Mouse (Mus musculus): ENCODE measurements around the gene Sorbs1. TPM values are rescaled to one million over a fixed set of nuclear protein-coding genes. Genes with fewer than 3 reads are reported as not detected.

Sorbs1 gene
- total and polyA plus RNA-seq, 3 experiments = 2.1 to 6.2 (median 3.6) TPM

- Histone ChIP-seq H3K27me3 (replicated peaks) (no peaks in the 10 kb centered on the region), H3K4me3 (replicated peaks in 1 of 3; ENCODE audit: low read depth in 2 of 3, low read length in 2 of 3, poor library complexity in 1 of 3) (no peak overlapping the region), H3K27ac (ENCODE audit: insufficient read depth, low read depth) (no peak overlapping the region), H3K79me2 (replicated peaks; ENCODE audit: control insufficient read depth, extremely low read depth, insufficient read depth, poor library complexity, severe bottlenecking) (no peaks in the 10 kb centered on the region), H3K9ac (ENCODE audit: insufficient read depth, low read depth) (no peak overlapping the region), H3K4me1 (ENCODE audit: control insufficient read depth in 1 of 2, insufficient read depth in 2 of 2) (peaks cover 13 to 26% of the 10 kb centered on the region in 2 experiments), H3K4me2 (ENCODE audit: insufficient read depth, low read depth, poor library complexity, severe bottlenecking) (no peak overlapping the region), H3K36me3 (replicated peaks in 1 of 2; ENCODE audit: control insufficient read depth in 1 of 2, insufficient read depth in 1 of 2, low read length in 1 of 2) (peaks cover 0 to 7% of the 10 kb centered on the region in 2 experiments), H3K9me3 (replicated peaks; ENCODE audit: low read length) (no peaks in the 10 kb centered on the region)
- no peak for TF ChIP-seq TCF12 (IDR thresholded peaks at IDR 0.05; ENCODE audit: low read depth, low read length)
- no peak for TF ChIP-seq MAFK (IDR thresholded peaks at IDR 0.05; ENCODE audit: insufficient replicate concordance, low read length)
- no peak for TF ChIP-seq E2F4 (IDR thresholded peaks at IDR 0.05; ENCODE audit: insufficient replicate concordance, low read depth, low read length)
- no peak for TF ChIP-seq POLR2AphosphoS2 (IDR thresholded peaks at IDR 0.05; ENCODE audit: low read depth, low read length)
- no peak for DNase-seq (ENCODE audit: extremely low read depth)
- in situ Hi-C loops (cut with MboI; ENCODE audit: low pct_ligation_motif_present, low pct_unique_long_range_greater_than_20kb, low sequenced_read_pairs) = no loop called here
- dilution Hi-C loops (cut with MboI; ENCODE audit: extremely low pct_ligation_motif_present, extremely low pct_unique_long_range_greater_than_20kb, low sequenced_read_pairs) = no loop called here
Measured at GRCm38 (mm10) chr19:40498162-40498725, 15.3 kb downstream of the Sorbs1 start.

DNA sequence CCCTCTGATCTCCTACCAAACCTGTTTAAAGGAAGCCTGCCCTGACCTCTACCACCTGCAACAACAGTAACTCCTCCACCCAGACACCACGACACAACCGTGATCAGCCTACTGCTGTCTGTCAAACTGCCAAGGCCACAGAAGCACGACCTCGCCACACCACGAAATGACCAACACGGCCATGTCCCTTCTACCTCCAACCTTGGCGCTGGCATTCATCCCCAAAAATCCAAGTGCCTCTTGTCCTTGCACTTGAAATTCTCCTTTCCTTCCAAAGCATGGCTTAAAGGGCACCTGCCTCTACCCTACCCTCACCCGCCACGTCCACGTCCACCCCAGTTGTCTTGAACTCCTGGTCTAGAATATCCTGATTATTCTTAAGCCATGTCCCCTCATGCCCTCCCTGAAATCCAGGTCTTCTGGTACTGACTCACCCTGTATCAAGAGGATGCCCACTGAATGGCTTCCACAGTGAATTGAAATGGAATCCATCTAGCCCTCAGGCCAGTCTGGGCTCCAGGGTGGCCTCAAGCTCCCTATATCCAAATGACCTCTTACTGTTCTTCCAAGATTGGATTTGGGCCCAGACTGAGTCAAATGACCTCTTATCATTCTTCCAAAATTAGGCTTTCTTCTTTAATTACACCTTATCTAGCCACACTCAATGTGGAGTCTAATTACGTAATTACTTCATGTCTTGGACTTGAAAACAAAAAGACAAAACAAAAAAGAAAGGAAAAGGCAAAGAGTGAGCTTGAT is 16.9 kb downstream of the Sorbs1 start:
- Histone ChIP-seq H3K27me3 (replicated peaks) (no peaks in the 10 kb centered on the region), H3K4me2 (ENCODE audit: insufficient read depth, low read depth, poor library complexity, severe bottlenecking) (no peak overlapping the region), H3K9me3 (replicated peaks; ENCODE audit: low read length) (no peaks in the 10 kb centered on the region), H3K4me3 (replicated peaks in 1 of 3; ENCODE audit: low read depth in 2 of 3, low read length in 2 of 3, poor library complexity in 1 of 3) (peak overlapping the region in 1 of 3 experiments; percentile 27), H3K79me2 (replicated peaks; ENCODE audit: control insufficient read depth, extremely low read depth, insufficient read depth, poor library complexity, severe bottlenecking) (no peaks in the 10 kb centered on the region), H3K27ac (ENCODE audit: insufficient read depth, low read depth) (no peak overlapping the region), H3K9ac (ENCODE audit: insufficient read depth, low read depth) (no peak overlapping the region), H3K4me1 (ENCODE audit: control insufficient read depth in 1 of 2, insufficient read depth in 2 of 2) (peaks cover 13 to 26% of the 10 kb centered on the region in 2 experiments), H3K36me3 (replicated peaks in 1 of 2; ENCODE audit: control insufficient read depth in 1 of 2, insufficient read depth in 1 of 2, low read length in 1 of 2) (peaks cover 0 to 7% of the 10 kb centered on the region in 2 experiments)
- no peak for TF ChIP-seq CHD2 (IDR thresholded peaks at IDR 0.05; ENCODE audit: low read length)
- no peak for TF ChIP-seq E2F4 (IDR thresholded peaks at IDR 0.05; ENCODE audit: insufficient replicate concordance, low read depth, low read length)
- no peak for TF ChIP-seq POLR2AphosphoS2 (IDR thresholded peaks at IDR 0.05; ENCODE audit: low read depth, low read length)
- no peak for TF ChIP-seq MAX (IDR thresholded peaks at IDR 0.05; ENCODE audit: low read length)
- TF ChIP-seq RAD21 (IDR thresholded peaks at IDR 0.05; ENCODE audit: low read depth, low read length) = no peak
- TF ChIP-seq IRF4 (IDR thresholded peaks at IDR 0.05; ENCODE audit: low read depth, low read length) = no peak
- no peak for TF ChIP-seq BHLHE40 (IDR thresholded peaks at IDR 0.05; ENCODE audit: low read depth, low read length)
- TF ChIP-seq ZC3H11A (IDR thresholded peaks at IDR 0.05; ENCODE audit: low read depth, low read length) = no peak
- no peak for TF ChIP-seq USF1 (IDR thresholded peaks at IDR 0.05; ENCODE audit: low read depth, low read length)
- TF ChIP-seq MAZ (IDR thresholded peaks at IDR 0.05; ENCODE audit: low read depth, low read length) = no peak
- no peak for TF ChIP-seq MAFK (IDR thresholded peaks at IDR 0.05; ENCODE audit: insufficient replicate concordance, low read length)
- TF ChIP-seq CHD1 (IDR thresholded peaks at IDR 0.05; ENCODE audit: low read depth, low read length) = no peak
- TF ChIP-seq JUND (conservative IDR thresholded peaks at IDR 0.05; ENCODE audit: low read depth, low read length) = no peak
- TF ChIP-seq ZMIZ1 (IDR thresholded peaks at IDR 0.05; ENCODE audit: low read depth, low read length) = no peak
- dilution Hi-C loops (cut with MboI; ENCODE audit: extremely low pct_ligation_motif_present, extremely low pct_unique_long_range_greater_than_20kb, low sequenced_read_pairs) (no loop called here), in situ Hi-C loops (cut with MboI; ENCODE audit: low pct_ligation_motif_present, low pct_unique_long_range_greater_than_20kb, low sequenced_read_pairs) (no loop called here)
- DNase-seq (ENCODE audit: extremely low read depth) = no peak

All from CH12.LX (cell line).